Mouse (Mus musculus) midbrain, embryonic 15.5 days (tissue): Measurements from ENCODE around the gene Sec14l5. TPM values are rescaled to one million over a fixed set of nuclear protein-coding genes. Genes with fewer than 3 reads are reported as not detected.
A peak's percentile ranks its signal among the peaks of the same experiment; 100 is the strongest.

ENCODE experiments used
- ATAC-seq: fragments of 200-750 bp; cut with Nextera tagmentation; replicated peaks from 2 replicates; pipeline ENCODE4 v1.8.0; 2017; ENCODE audit warnings: moderate TSS enrichment
- H3K27ac ChIP-seq: fragments of 300-500 bp; sonication (generic); 2 replicates; pipeline ENCODE4 v1.5.1; 2015; ENCODE audit warnings: mild to moderate bottlenecking, inconsistent platforms
- H3K27me3 ChIP-seq: fragments of 300-500 bp; sonication (generic); replicated peaks from 2 replicates; pipeline ENCODE4 v1.6.1; 2015; ENCODE audit warnings: inconsistent platforms
- H3K36me3 ChIP-seq: fragments of 300-500 bp; sonication (generic); replicated peaks from 2 replicates; pipeline ENCODE4 v1.6.1; 2015; ENCODE audit warnings: inconsistent platforms
- H3K4me1 ChIP-seq: fragments of 300-500 bp; sonication (generic); 2 replicates; pipeline ENCODE4 v1.6.1; 2015; ENCODE audit warnings: inconsistent platforms
- H3K4me2 ChIP-seq: fragments of 300-500 bp; sonication (generic); 2 replicates; pipeline ENCODE4 v1.6.1; 2015; ENCODE audit warnings: inconsistent platforms, mild to moderate bottlenecking, moderate library complexity
- H3K4me3 ChIP-seq: fragments of 300-500 bp; sonication (generic); 2 replicates; pipeline ENCODE4 v1.5.1; 2015; ENCODE audit warnings: mild to moderate bottlenecking, inconsistent platforms
- H3K9ac ChIP-seq: fragments of 300-500 bp; sonication (generic); 2 replicates; pipeline ENCODE4 v1.6.1; 2015; ENCODE audit warnings: mild to moderate bottlenecking, inconsistent platforms
- H3K9me3 ChIP-seq: fragments of 300-500 bp; sonication (generic); 2 replicates; pipeline ENCODE4 v1.6.1; 2016; ENCODE audit warnings: inconsistent platforms
- WGBS: fragments of 180-500 bp; shearing (Covaris S2); methylation state at CpG from one replicate; pipeline ENCODE4 v1.1.7; 2015; ENCODE audit warnings: mixed read lengths; 5-methylcytosine and 5-hydroxymethylcytosine counted together
- polyA plus RNA-seq: library from polyadenylated mRNA; unstranded; fragments of >200 nt; fragmentation: Nextera tagmentation; extraction: Ambion mirVana; gene quantifications from 2 replicates; pipeline ENCODE4 v1.2.1, GENCODE M21; 2015

Sec14l5 gene
- polyA plus RNA-seq, 1 experiment from 2014 or later, result 0.83 TPM

DNA sequence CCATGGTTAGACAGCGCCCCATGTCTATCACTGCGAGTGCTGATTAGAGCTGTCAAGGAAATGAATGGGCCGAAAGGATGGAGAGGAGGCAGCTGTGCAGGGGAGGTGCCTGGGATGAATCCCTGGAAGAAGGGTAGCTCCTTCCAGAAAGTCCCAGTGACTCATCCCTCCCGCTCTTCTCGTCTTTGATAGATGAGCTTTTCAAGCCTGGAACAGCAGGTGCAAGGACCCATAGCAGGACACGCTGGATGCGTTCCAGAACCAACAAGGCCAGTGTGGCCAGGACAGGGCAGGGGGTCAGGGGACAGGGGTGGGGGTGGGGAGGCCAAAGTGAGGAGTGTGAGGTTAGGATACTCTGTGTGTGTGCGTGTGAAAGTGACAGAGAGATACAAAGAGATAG, 12.3 kb downstream of the Sec14l5 start:
- H3K9ac ChIP-seq, result no peak overlapping the region
- ATAC-seq, result no peak
- no peaks in the 10 kb centered on the region for H3K36me3 ChIP-seq
- no peak overlapping the region for H3K4me3 ChIP-seq
- H3K4me2 ChIP-seq, result no peak overlapping the region
- peaks cover 1% of the 10 kb centered on the region; the same call in 1 of the 2 replicates for H3K4me1 ChIP-seq
- no peak overlapping the region for H3K27ac ChIP-seq
- H3K9me3 ChIP-seq, result no peaks in the 10 kb centered on the region
- H3K27me3 ChIP-seq, result no peaks in the 10 kb centered on the region
- WGBS, result 86% methylated on average over 8 of the region's 8 CpGs

DNA sequence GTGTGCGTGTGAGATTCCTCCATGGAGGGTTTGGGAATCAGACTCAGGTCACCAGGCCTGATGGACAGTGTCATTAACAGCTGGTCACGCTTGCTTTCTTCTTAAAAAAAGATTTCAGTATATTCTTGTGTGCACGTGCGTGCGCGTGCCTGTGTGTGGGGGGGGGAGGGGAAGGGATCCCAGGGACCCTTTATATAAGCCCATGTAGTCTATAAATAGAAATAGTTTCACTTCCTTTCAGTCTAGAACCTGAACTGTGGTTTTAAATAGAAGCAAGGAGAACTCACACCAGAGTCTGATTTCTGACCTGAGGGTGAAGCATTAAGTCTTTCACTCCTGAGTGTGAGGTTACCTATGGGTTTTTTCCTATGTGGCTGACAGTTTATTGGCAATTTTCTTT, 17.4 kb downstream of the Sec14l5 start:
- H3K36me3 ChIP-seq, result no peaks in the 10 kb centered on the region
- 60% methylated on average over 6 of the region's 6 CpGs for WGBS
- H3K4me2 ChIP-seq, result no peak overlapping the region
- H3K4me1 ChIP-seq, result no peaks in the 10 kb centered on the region
- no peak overlapping the region for H3K4me3 ChIP-seq
- no peak overlapping the region for H3K27ac ChIP-seq
- no peak overlapping the region for H3K9ac ChIP-seq
- ATAC-seq, result no peak
- H3K27me3 ChIP-seq, result no peaks in the 10 kb centered on the region
- no peaks in the 10 kb centered on the region for H3K9me3 ChIP-seq

DNA sequence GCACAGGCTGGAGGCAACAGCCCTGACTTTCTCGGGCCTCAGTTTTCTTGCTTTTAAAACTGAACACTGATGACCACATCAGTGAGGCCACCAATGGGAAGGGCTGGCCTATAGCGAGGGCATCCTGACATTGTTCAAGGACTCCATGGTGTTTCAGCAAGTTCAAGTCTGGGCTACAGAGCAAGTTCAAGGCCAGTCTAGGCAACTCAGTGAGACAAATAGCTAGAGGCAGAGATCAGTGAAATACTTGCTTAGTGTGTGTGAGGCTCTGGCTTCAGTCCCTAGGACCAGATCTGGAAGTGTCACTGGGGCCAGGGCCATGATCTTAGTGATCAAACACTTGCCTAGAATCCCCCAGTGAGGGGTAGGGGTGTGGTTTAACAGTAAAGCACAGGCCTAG, 21.1 kb downstream of the Sec14l5 start:
- 86% methylated on average over 2 of the region's 2 CpGs for WGBS
- Histone ChIP-seq H3K4me1 (no peaks in the 10 kb centered on the region), H3K9ac (no peak overlapping the region), H3K27ac (no peak overlapping the region), H3K27me3 (no peaks in the 10 kb centered on the region), H3K4me3 (no peak overlapping the region), H3K4me2 (no peak overlapping the region), H3K9me3 (no peaks in the 10 kb centered on the region), H3K36me3 (no peaks in the 10 kb centered on the region)
- ATAC-seq, result no peak

DNA sequence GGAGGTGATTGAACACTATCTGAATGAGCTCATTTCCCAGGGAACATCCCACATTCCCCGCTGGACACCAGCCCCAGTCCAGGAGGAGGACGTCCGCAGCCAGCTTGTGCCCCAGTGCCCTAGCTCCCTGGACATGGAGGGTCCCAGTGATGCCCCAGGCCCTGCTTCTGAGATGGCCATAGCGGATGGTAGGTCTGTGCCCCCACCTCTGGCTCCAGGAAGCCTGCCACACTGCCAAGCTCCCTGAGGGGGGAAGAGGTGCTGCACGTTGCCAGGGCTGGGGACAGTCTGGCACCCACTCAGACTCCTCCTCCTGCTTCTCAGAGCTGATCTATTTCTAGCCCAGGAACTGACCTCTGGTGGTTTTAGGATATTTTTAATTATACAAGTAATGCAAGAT, 21.9 kb downstream of the Sec14l5 start:
- Histone ChIP-seq H3K4me1 (no peaks in the 10 kb centered on the region), H3K4me2 (no peak overlapping the region), H3K27me3 (no peaks in the 10 kb centered on the region), H3K27ac (no peak overlapping the region), H3K36me3 (no peaks in the 10 kb centered on the region), H3K9ac (no peak overlapping the region), H3K9me3 (no peaks in the 10 kb centered on the region), H3K4me3 (no peak overlapping the region)
- no peak for ATAC-seq
- 88% methylated on average over 5 of the region's 5 CpGs for WGBS

DNA sequence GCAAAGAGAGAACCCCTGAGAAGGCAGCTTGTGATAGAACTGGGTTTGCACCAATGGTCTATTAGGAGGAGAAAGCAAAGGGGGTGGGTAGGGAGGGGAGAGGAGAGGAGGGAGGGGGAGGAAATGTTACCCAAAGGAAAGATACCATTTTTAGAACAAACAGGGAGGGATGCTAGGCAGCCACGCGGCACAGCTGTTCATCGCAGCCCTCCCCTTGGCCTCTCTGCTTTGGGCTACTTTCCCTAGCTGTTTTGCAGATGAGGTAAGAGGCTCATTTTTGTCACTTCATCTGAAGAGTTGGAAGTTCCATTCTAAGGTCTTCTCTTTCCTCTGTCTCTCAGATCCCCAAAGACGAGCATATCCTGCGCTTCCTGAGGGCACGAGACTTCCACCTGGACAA, 25.7 kb downstream of the Sec14l5 start:
- Histone ChIP-seq H3K4me1 (no peaks in the 10 kb centered on the region), H3K4me2 (no peak overlapping the region), H3K27ac (no peak overlapping the region), H3K27me3 (no peaks in the 10 kb centered on the region), H3K4me3 (no peak overlapping the region), H3K9ac (no peak overlapping the region), H3K9me3 (no peaks in the 10 kb centered on the region), H3K36me3 (no peaks in the 10 kb centered on the region)
- WGBS, result 94% methylated on average over 6 of the region's 6 CpGs
- ATAC-seq, result no peak

DNA sequence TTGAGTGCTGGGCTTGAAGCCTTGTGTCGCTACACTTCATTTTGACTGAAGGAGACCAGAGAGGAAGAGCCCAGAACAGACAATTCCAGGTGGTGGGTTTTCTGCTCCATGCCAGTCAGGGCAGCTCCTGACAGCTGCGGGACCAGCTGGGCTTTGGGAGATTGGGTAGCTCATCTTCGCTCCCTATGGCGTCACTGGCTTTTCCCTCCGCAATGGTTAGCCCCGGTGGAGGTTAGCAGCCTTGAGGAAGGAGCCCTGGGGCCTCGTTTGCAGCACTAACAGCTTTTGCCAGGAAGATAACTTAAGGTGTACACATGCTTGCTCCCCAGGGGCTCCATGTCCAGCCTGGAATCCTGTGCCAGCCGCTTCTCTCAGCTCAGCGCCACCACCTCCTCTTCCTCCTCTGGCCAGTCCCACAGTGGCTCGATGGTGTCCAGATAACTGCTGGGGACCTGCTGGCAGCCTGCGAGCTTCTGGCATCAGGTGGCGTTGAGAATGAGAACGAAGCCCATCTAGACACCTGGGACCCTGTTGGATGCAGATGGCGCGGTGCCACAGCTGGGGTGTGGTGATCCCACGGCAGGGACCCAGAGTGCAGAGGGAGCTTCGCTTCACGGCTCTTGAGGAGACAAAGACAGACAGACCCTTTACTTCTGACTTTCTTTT, 36.5 kb downstream of the Sec14l5 start:
- Histone ChIP-seq H3K4me2 (no peak overlapping the region), H3K4me3 (no peak overlapping the region), H3K4me1 (no peaks in the 10 kb centered on the region), H3K27ac (no peak overlapping the region), H3K27me3 (no peaks in the 10 kb centered on the region), H3K9ac (no peak overlapping the region), H3K36me3 (no peaks in the 10 kb centered on the region), H3K9me3 (no peaks in the 10 kb centered on the region)
- no peak for ATAC-seq
- WGBS, result 82% methylated on average over 18 of the region's 18 CpGs

DNA sequence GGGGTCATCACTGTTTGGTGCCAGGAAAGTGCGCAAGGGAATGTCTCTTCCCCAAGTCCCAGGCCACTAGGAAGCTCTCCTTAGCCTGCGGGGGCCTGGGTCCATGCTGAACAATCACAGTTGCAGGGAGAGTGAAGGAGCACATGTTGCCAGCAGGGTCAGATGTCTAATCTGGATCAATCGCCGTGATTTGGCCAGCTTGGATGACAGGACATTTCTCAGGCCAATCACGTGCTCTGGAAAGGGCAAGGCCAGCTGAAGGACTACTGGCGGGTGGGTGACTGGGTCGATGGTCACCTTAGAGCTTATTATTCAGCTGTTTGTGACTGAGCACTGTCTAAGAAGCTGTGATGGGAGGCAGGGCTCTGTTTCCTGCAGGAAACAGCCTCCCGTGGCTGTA, 37.2 kb downstream of the Sec14l5 start:
- ATAC-seq, result no peak

DNA sequence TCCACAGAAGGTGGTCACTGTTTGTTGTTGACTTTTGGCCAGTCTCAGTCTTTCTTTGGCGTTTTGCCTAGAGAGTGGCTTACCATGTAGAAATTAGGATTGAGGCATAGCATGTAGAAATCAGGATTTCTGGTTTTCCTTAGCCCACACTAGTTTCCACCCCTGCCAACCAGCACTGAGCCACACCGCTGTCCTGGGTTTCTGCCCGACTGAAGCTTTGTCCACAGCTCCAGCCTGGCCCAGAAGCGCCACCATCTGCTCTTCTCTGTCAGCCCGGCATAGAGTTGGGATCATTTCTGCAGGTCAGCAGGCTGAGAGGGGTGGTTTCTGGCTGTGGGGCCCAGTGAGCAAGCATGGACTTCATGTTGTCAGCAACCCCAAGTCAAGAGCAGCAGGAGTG, 38.0 kb downstream of the Sec14l5 start:
- ATAC-seq, result no peak
- Histone ChIP-seq H3K4me3 (no peak overlapping the region), H3K27me3 (no peaks in the 10 kb centered on the region), H3K9ac (no peak overlapping the region), H3K9me3 (no peaks in the 10 kb centered on the region), H3K36me3 (no peaks in the 10 kb centered on the region), H3K4me2 (no peak overlapping the region), H3K27ac (no peak overlapping the region), H3K4me1 (no peaks in the 10 kb centered on the region)
- 83% methylated on average over 5 of the region's 5 CpGs for WGBS

More for the DNA sequence above, 37.2 kb downstream of the Sec14l5 start:
- H3K36me3 ChIP-seq, result no peaks in the 10 kb centered on the region
- no peak overlapping the region for H3K4me3 ChIP-seq
- H3K27me3 ChIP-seq, result no peaks in the 10 kb centered on the region
- H3K27ac ChIP-seq, result no peak overlapping the region
- no peak overlapping the region for H3K4me2 ChIP-seq
- no peaks in the 10 kb centered on the region for H3K9me3 ChIP-seq
- H3K9ac ChIP-seq, result no peak overlapping the region
- WGBS, result 70% methylated on average over 8 of the region's 8 CpGs
- H3K4me1 ChIP-seq, result no peaks in the 10 kb centered on the region

DNA sequence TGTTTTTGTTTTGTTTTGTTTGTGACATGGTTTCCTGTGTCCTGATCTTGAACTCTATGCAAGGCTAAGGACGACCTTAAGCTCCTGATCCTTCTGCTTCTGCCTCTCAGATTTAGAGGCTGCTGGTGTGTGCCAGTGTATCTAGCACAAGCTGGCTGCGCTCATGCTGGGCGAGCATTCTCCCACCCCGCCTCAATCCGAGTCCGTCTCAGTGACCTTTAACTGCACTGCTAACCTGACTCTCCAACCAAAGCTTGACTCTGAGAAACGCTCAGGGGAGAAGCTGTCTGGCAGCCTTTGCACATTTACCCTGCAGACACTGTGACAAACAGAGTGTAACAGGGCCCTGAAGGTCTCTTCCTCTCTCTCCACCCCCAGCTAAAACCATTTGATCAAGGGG, 38.8 kb downstream of the Sec14l5 start:
- Histone ChIP-seq H3K9ac (no peak overlapping the region), H3K9me3 (no peaks in the 10 kb centered on the region), H3K27me3 (no peaks in the 10 kb centered on the region), H3K27ac (no peak overlapping the region), H3K4me1 (no peaks in the 10 kb centered on the region), H3K36me3 (no peaks in the 10 kb centered on the region), H3K4me2 (no peak overlapping the region), H3K4me3 (no peak overlapping the region)
- WGBS, result 68% methylated on average over 7 of the region's 7 CpGs
- no peak for ATAC-seq

DNA sequence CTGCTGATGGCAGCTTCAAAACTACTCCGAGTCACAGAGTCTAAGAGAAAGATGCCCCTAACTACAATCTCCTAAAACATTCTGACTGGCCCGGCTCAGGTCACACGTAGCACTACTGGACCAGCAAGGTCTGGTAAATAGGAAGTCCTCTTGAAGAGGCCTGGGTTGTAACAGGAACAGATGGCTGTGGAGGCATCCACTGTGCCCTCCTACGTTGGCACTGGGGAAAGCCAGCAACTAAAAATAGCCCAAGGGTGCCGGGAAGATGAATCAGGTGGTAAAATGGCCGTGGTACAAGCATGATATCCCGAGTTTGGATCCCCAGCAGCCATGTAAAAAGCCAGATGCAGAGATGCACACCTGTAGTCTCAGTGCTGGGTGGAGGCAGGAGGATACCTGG, 39.3 kb downstream of the Sec14l5 start:
- Histone ChIP-seq H3K9ac (no peak overlapping the region), H3K27me3 (no peaks in the 10 kb centered on the region), H3K36me3 (no peaks in the 10 kb centered on the region), H3K27ac (no peak overlapping the region), H3K4me2 (no peak overlapping the region), H3K4me1 (no peaks in the 10 kb centered on the region), H3K9me3 (no peaks in the 10 kb centered on the region), H3K4me3 (no peak overlapping the region)
- 76% methylated on average over 7 of the region's 7 CpGs for WGBS
- no peak for ATAC-seq

DNA sequence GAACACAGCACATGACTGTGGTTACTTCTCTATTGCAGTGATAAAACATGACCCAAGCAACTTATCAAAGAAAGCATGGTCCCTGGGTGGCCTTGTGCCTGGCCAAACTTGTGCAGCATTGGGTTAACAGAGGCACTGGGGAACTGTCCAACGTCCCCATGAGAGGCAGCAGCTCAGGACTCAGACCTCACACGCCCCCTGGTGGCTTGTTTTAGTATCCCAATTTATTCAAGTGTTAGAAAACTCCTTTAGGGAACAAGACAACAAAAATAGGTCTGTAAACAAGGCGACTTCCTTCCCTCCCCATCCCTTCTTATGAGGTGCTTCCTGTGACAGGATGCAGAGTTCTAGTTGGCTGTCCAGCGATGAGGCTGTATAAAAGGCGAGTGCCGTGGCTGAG, 48.2 kb downstream of the Sec14l5 start:
- Histone ChIP-seq H3K27me3 (no peaks in the 10 kb centered on the region), H3K4me2 (no peak overlapping the region), H3K4me3 (no peak overlapping the region), H3K27ac (no peak overlapping the region), H3K4me1 (no peaks in the 10 kb centered on the region), H3K9me3 (no peaks in the 10 kb centered on the region), H3K36me3 (no peaks in the 10 kb centered on the region), H3K9ac (no peak overlapping the region)
- no peak for ATAC-seq
- 34% methylated on average over 6 of the region's 6 CpGs for WGBS

DNA sequence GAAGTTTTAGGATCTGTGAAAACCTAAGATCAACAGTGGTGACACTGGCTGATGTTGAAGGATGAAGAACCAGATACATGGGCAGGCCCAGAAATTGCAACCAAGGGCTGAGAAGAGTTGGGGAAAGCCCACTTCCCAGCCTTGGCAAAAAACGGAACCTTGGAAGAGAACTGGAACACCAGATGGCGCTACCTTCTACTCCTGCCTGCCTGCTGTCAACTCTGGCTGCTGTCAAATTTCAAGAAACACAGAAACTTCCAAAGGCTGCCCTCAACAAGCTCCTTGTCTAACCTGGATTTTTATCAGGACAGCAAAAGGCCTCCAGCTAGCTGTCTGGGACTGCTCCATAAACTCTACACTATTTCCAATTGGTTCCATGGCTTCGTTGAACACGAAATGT, 55.8 kb downstream of the Sec14l5 start:
- 14% methylated on average over 4 of the region's 4 CpGs for WGBS
- peak overlapping the region; percentile 83 for H3K4me3 ChIP-seq
- H3K4me2 ChIP-seq, result peak overlapping the region; percentile 95
- no peak overlapping the region for H3K27ac ChIP-seq
- H3K9ac ChIP-seq, result no peak overlapping the region
- 0 out of 2 replicates have a peak, but pooled peaks cover 13% of the 10 kb centered on the region for H3K27me3 ChIP-seq
- no peaks in the 10 kb centered on the region for H3K9me3 ChIP-seq
- H3K36me3 ChIP-seq, result no peaks in the 10 kb centered on the region
- no peak for ATAC-seq
- H3K4me1 ChIP-seq, result peaks cover 10% of the 10 kb centered on the region

DNA sequence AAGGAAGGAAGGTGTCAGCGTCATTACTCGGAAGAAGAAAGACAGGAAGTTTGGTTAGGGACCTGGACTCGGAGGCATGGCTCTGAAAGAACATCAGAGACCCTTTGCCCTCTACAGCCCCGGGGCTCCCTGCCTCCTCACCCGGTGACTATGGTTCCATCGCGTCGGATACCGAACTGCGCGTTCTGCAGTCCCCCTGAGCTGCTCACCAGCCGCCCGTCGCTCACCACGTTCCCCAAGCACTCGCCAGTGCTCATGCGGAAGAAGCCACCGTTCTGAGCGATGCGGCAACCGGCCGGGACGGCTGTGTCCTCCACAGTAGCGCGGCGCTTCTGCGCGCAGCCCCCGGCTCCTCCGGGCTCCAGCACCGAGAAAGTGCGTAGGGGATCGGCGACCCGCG, 56.3 kb downstream of the Sec14l5 start:
- peak overlapping the region; percentile 95 for H3K4me2 ChIP-seq
- 0 out of 2 replicates have a peak, but pooled peaks cover 13% of the 10 kb centered on the region for H3K27me3 ChIP-seq
- peak overlapping the region; percentile 83 for H3K4me3 ChIP-seq
- no peak overlapping the region for H3K27ac ChIP-seq
- peak overlapping the region; percentile 62 for H3K9ac ChIP-seq
- peaks cover 10% of the 10 kb centered on the region for H3K4me1 ChIP-seq
- H3K9me3 ChIP-seq, result no peaks in the 10 kb centered on the region
- peak; percentile 68 for ATAC-seq
- H3K36me3 ChIP-seq, result no peaks in the 10 kb centered on the region
- WGBS, result 2% methylated on average over 36 of the region's 36 CpGs
